ENCODE assay signal across 10 mouse cellular contexts in genomic region chr12:104472601-104473424, GRCm38 (mm10). TPM values are rescaled to one million over a fixed set of nuclear protein-coding genes. Genes with fewer than 3 reads are reported as not detected.
A peak's percentile ranks its signal among the peaks of the same experiment; 100 is the strongest.
DNase-seq lines count a peak whose midpoint lies in the region; ATAC-seq and TF ChIP-seq lines count a peak whose summit lies in the region.
"Had no signal": no experiment of that assay in that cellular context is flagged by ENCODE, and none has a peak within 500 bp of the region (broad histone marks: within the 10 kb centered on the region; RNA-seq: fewer than 3 reads in every experiment).

Gene Gsc, minus strand, starts transcription at chr12:104473330.

- peak within 1 kb of the TSS; percentile 53 for H3K4me3 ChIP-seq in kidney, postnatal 0 days (replicated peaks; ENCODE audit: low read depth, low read length)

- no peaks in the 10 kb centered on the region for H3K9me3 ChIP-seq in kidney, postnatal 0 days (replicated peaks; ENCODE audit: low read length)

- WGBS in kidney, postnatal 0 days, result under 1% methylated on average over 93 of the region's 97 CpGs

- peak; percentile 18; the same call in 1 of the 2 replicates for ATAC-seq in kidney, postnatal 0 days (replicated peaks; ENCODE audit: low FRiP score, low read depth)

- intact Hi-C loops in gastrocnemius, postnatal 14 days (cut with DNase I; ENCODE audit: low total_unique reads), result no loop called here

- no peak within 1 kb of the TSS for H3K27ac ChIP-seq in kidney, postnatal 0 days

- H3K4me2 ChIP-seq in kidney, postnatal 0 days (ENCODE audit: low read length), result peak within 1 kb of the TSS; percentile 92

- H3K27me3 ChIP-seq in kidney, postnatal 0 days (ENCODE audit: insufficient read depth, low read length), result peaks cover 68% of the 10 kb centered on the region

- no peak for TF ChIP-seq CTCF in kidney, postnatal 0 days (IDR thresholded peaks at IDR 0.05; ENCODE audit: low read depth)

- peaks cover 5% of the 10 kb centered on the region; the same call in 1 of the 2 replicates for H3K4me1 ChIP-seq in kidney, postnatal 0 days (replicated peaks; ENCODE audit: insufficient read depth, low read length)

- DNase-seq in heart, adult 18-20 months, result peak; percentile 20 to 37
- no peak for DNase-seq in heart, adult 8-10 months (ENCODE audit: low spot score)
- DNase-seq in adrenal gland, postnatal 14 days, result peak; percentile 51
- DNase-seq in gastrocnemius, postnatal 14 days, result peak; percentile 55
- DNase-seq in kidney, postnatal 0 days (ENCODE audit: low spot score), result peak; percentile 62
- peak; percentile 24 to 39 for DNase-seq in lung, postnatal 4 days
- no peak for DNase-seq in frontal cortex, postnatal 10 days (ENCODE audit: low spot score in 2 of 2)
- no peak for DNase-seq in T-cell, adult 2 months (ENCODE audit: low spot score)

- no peaks in the 10 kb centered on the region for H3K36me3 ChIP-seq in kidney, postnatal 0 days (ENCODE audit: insufficient read depth, low read length)

- peak within 1 kb of the TSS; percentile 47 for H3K9ac ChIP-seq in kidney, postnatal 0 days (ENCODE audit: low read depth, low read length)

RNA-seq across cellular contexts. Expression of gene Gsc, which starts in this region (rescaled TPM):
- not detected for total RNA-seq in heart, adult 18-20 months (2021)
- not detected for total RNA-seq in heart, adult 8-10 months (2022)
- not detected in 2 replicates for total RNA-seq in adrenal gland, postnatal 14 days (2021)
- under 1 TPM; 0.16 to 0.29 TPM for total RNA-seq in gastrocnemius, postnatal 14 days (2021)
- polyA plus RNA-seq in kidney, postnatal 0 days (2015; fragmentation: Nextera tagmentation; extraction: Ambion mirVana), result not detected in 2 replicates
- total RNA-seq: left cerebral cortex, postnatal 36 days; MEL had no signal

Comparison
In these comparisons a context has a peak if more than half of its experiments do, and no peak if none do; other contexts are left out.
1. Peak in DNase-seq in heart, adult 18-20 months; RNA of the gene not detected or under 1 TPM.
2. Peak in DNase-seq in adrenal gland, postnatal 14 days; RNA of the gene not detected or under 1 TPM.
3. Peak in DNase-seq in gastrocnemius, postnatal 14 days; RNA of the gene not detected or under 1 TPM.
4. Peak in DNase-seq, ATAC-seq, H3K4me3 ChIP-seq, H3K9ac ChIP-seq and H3K4me2 ChIP-seq in kidney, postnatal 0 days; RNA of the gene not detected or under 1 TPM.
5. DNase-seq: peak in lung, postnatal 4 days (2 of 2); none in heart, adult 8-10 months (single experiment), frontal cortex, postnatal 10 days (0 of 2) and T-cell, adult 2 months (single experiment).